Mouse (Mus musculus) bone marrow macrophage, adult 2 months (primary cell): ENCODE data around the gene Gabrp.

Experiments used
- CTCF ChIP-seq: IDR thresholded peaks from 2 replicates; pipeline ENCODE4 v1.5.1; 2012; ENCODE audit warnings: low read depth, mild to moderate bottlenecking, low read length, moderate library complexity
- POLR2A ChIP-seq: IDR thresholded peaks from 2 replicates; pipeline ENCODE4 v1.6.1; 2012; ENCODE audit warnings: mild to moderate bottlenecking, low read depth, low read length, borderline replicate concordance

DNA sequence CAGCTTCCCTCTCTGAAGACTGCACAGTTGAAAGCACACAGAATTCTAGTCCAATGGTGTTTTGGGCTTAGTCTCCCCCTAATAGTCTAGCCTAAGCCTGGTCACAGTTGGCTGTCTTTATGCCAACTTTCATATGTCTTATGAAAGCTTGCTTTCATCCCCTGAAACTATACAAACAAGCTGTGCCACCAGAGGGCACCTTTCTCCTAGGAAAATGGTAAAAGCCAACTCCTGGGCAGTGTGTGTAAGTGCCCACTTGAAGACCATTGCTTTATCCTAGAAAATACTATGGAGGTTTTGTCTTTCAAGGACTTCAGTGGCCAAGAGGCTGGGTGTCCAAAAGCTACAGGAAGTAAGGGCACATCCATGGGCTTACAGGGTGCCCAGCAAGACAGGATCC is 8.3 kb downstream of the Gabrp start:
- TF ChIP-seq CTCF: no peak
- no peak for TF ChIP-seq POLR2A
